Mouse (Mus musculus) cortical plate, adult 2 months (tissue): ENCODE results near the gene Adamts16.

Experiments
- CTCF ChIP-seq: fragments of 200-500 bp; IDR thresholded peaks from 2 replicates; pipeline ENCODE4 v1.5.1; 2011; ENCODE audit warnings: mild to moderate bottlenecking, control low read depth, low read length; ENCODE audit not compliant: insufficient read depth; ENCODE audit errors: extremely low read depth
- POLR2A ChIP-seq: fragments of 200-500 bp; IDR thresholded peaks from 2 replicates; pipeline ENCODE4 v1.6.1; 2011; ENCODE audit warnings: mild to moderate bottlenecking, low read length, control low read depth; ENCODE audit not compliant: insufficient read depth; ENCODE audit errors: extremely low read depth

- no peak for TF ChIP-seq POLR2A
- no peak for TF ChIP-seq CTCF
These were observed 33.1 kb upstream of the Adamts16 start for GRCm38 (mm10) chr13:70874741-70875140.
